Mouse (Mus musculus): ENCODE measurements around the gene Slc6a9. TPM values are rescaled to one million over a fixed set of nuclear protein-coding genes. Genes with fewer than 3 reads are reported as not detected.

Slc6a9 gene
- total and polyA plus RNA-seq, 2 experiments from 2014 or later, result 79.7 to 132 TPM

DNA sequence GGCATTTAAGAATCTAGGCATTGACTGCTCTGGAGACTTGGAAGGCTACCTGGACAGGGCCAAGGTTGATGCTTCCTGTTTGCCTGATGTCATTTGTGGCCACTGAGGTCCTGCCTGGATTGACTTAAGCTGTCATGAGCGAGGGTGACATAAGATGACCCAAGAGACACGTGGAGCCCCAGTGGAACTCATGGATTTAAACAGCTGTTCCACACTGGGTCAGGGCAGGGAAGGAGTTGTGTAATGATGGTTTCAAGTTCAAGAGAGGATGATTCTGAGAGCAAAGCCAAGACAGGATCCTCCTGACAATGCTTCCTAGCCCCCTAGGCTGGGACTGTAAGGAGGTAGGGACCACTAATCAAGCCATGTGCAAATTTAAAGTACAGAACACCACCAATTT, 2.8 kb upstream of the Slc6a9 start:
- Histone ChIP-seq H3K4me1 (ENCODE audit: insufficient read depth, low read length) (no peaks in the 10 kb centered on the region), H3K27me3 (ENCODE audit: insufficient read depth, low read length) (no peaks in the 10 kb centered on the region), H3K4me3 (ENCODE audit: low read length) (no peak overlapping the region), H3K9ac (replicated peaks; ENCODE audit: low read length) (no peak overlapping the region), H3K36me3 (ENCODE audit: insufficient read depth, low read length) (no peaks in the 10 kb centered on the region), H3K9me3 (ENCODE audit: low read length) (no peaks in the 10 kb centered on the region), H3K4me2 (ENCODE audit: low read depth, low read length) (no peak overlapping the region), H3K27ac (no peak overlapping the region)
- 75% methylated on average over 2 of the region's 2 CpGs for WGBS
- no peak for TF ChIP-seq CTCF (IDR thresholded peaks at IDR 0.05; ENCODE audit: low read depth)
- no peak for DNase-seq (ENCODE audit: low spot score)
- no peak for ATAC-seq

DNA sequence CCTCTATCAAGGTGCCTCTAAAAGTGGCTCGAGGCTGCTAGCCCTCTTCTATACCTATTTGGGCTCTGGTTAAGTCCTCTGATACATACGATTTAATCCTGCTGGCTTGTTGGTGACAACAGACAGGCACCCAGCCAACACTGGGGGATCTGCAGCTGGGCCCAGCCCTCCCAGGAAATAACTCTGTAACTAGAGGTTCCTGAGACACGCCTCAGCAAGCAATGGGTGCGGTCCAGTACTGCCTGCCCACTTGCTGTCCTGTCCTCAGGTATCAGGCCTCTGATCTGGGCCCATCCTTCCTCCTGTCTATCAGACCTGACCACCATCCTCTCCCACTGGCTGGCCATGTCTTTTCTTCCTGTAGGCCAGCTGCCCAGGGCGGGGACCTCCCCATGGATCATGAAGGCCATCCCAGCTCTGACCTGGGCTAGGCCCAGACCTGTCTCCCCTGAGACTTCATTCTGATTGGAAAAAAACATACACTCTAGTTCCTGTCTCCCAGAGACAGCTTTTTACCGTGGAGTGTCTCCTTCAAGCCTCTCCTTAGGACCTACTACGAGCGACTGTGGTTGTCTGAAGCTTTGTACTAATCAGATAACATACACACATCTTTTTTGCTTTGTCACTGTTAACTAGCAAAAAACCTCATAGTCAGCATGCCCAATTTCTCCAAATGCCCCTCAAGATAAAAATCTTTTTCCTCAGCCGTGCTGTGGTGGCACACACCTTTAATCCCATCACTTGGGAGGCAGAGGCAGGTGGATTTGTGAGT, 2.2 kb upstream of the Slc6a9 start:
- ATAC-seq (no peak), DNase-seq (ENCODE audit: low spot score) (no peak)
- H3K27me3 ChIP-seq (ENCODE audit: insufficient read depth, low read length), result no peaks in the 10 kb centered on the region
- no peaks in the 10 kb centered on the region for H3K36me3 ChIP-seq (ENCODE audit: insufficient read depth, low read length)
- H3K4me2 ChIP-seq (ENCODE audit: low read depth, low read length), result no peak overlapping the region
- H3K4me1 ChIP-seq (ENCODE audit: insufficient read depth, low read length), result peaks cover 4% of the 10 kb centered on the region; the same call in 1 of the 2 replicates
- no peak overlapping the region for H3K4me3 ChIP-seq (ENCODE audit: low read length)
- H3K9ac ChIP-seq (replicated peaks; ENCODE audit: low read length), result no peak overlapping the region
- WGBS, result 80% methylated on average over 9 of the region's 9 CpGs
- H3K9me3 ChIP-seq (ENCODE audit: low read length), result no peaks in the 10 kb centered on the region
- TF ChIP-seq CTCF (IDR thresholded peaks at IDR 0.05; ENCODE audit: low read depth), result no peak
- no peak overlapping the region for H3K27ac ChIP-seq

DNA sequence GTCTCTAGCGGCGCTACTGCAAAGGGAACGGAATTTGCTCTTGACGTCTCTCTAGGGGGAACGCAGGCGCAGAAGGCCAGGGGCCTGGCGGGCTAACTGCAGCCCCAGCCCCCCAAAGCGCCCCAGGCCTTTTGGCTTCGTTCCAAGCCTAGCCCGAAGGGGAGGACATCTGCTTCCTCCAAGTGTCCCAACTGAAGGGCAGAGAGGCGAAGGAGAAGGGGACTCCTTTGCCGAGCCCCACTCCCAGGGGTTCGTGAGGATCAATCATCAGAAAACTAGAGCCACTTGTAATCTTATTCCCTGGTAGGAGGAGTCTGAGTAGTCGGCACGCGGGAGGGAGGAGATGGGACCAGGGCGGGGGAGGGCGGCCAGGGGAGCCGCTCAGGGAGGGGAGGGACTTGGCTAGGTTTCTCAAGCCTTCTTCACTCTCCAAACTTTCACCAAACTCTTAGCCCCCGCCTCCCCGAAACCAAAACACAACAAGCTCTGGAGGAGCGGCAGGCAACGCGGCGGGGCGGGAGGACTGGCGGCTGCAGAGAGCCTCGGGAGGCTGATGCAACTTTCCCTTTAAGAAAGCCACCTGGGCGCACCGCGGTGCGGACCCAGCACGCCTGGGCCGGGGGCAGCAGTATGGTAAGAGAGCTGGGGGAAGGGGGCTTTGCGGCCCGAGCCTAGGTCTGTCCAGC, 682 bp downstream of the Slc6a9 start:
- peak; percentile 68 for ATAC-seq
- Histone ChIP-seq H3K9me3 (ENCODE audit: low read length) (no peaks in the 10 kb centered on the region), H3K27me3 (ENCODE audit: insufficient read depth, low read length) (no peaks in the 10 kb centered on the region), H3K4me3 (ENCODE audit: low read length) (peak overlapping the region; percentile 74), H3K9ac (replicated peaks; ENCODE audit: low read length) (peak overlapping the region; percentile 94), H3K36me3 (ENCODE audit: insufficient read depth, low read length) (no peaks in the 10 kb centered on the region), H3K4me1 (ENCODE audit: insufficient read depth, low read length) (peaks cover 6% of the 10 kb centered on the region; the same call in 1 of the 2 replicates), H3K27ac (peak overlapping the region; percentile 94), H3K4me2 (ENCODE audit: low read depth, low read length) (peak overlapping the region; percentile 85)
- DNase-seq (ENCODE audit: low spot score), result peak; percentile 81
- under 1% methylated on average over 35 of the region's 36 CpGs for WGBS
- peak; percentile 38; the same call in 1 of the 2 replicates for TF ChIP-seq CTCF (IDR thresholded peaks at IDR 0.05; ENCODE audit: low read depth)

DNA sequence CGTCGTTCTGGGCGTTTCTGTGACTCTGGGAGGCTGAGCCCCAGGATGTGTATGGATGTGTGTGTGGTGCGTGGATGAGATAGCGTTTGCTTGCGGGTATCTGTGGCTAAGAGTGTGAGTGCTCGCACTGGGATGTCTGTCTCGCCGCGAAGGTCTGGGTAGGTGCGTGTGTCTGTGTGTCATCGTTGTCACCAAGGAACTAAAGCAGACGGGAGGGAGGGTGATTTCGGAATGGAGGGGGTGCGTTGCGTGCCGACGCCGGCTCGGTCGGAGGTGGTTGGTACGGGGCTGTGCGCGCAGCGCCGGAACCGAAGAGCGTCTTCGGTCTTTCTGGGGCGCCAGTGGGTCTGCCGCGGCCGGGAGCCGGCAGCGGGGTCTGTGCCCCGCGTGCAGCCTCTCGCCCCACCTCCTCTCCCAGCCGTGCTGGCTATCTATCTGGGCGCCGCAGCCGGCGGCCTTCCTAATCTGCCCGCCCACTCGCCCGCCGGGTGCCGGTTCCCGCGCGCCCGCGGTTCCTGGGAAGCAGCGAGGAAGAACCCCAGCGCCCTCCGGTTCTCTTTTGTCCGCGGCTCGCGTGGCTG, 1.3 kb downstream of the Slc6a9 start:
- peak overlapping the region; percentile 94 for H3K27ac ChIP-seq
- H3K4me3 ChIP-seq (ENCODE audit: low read length), result peak overlapping the region; percentile 74
- no peaks in the 10 kb centered on the region for H3K27me3 ChIP-seq (ENCODE audit: insufficient read depth, low read length)
- ATAC-seq (peak; percentile 47), DNase-seq (ENCODE audit: low spot score) (peak; percentile 62)
- no peaks in the 10 kb centered on the region for H3K9me3 ChIP-seq (ENCODE audit: low read length)
- H3K9ac ChIP-seq (replicated peaks; ENCODE audit: low read length), result peak overlapping the region; percentile 94
- no peaks in the 10 kb centered on the region for H3K36me3 ChIP-seq (ENCODE audit: insufficient read depth, low read length)
- TF ChIP-seq CTCF (IDR thresholded peaks at IDR 0.05; ENCODE audit: low read depth), result no peak
- WGBS, result under 1% methylated on average over 60 of the region's 60 CpGs
- H3K4me2 ChIP-seq (ENCODE audit: low read depth, low read length), result peak overlapping the region; percentile 85
- H3K4me1 ChIP-seq (ENCODE audit: insufficient read depth, low read length), result peaks cover 6% of the 10 kb centered on the region; the same call in 1 of the 2 replicates

DNA sequence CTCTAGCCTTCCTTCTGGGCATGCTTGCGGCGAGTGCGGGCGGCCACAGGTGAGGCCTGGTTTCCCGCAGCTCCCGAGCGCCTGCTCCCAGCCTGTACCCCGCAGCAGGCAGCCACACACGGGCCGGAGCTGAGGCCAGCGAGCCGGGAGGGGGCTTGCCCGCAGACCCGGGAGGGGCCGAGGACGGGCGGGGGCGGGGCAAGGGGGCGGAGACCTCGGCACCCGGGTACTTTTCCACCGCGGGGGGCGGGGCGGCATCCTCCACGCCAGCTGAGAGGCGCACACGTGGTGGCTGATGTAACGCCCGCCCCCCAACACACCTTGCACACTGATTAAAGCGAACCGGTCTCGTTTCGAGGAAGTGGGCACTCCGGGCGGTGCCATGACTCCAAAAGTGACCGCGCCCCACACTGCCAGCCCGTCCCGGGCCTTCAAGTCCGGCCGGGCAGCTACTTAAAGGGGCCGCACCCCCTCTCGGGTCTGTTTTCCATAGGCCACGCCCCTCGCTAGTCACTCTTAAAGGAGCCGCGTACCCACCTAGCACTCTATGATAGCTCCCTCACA, 2.0 kb downstream of the Slc6a9 start:
- H3K9ac ChIP-seq (replicated peaks; ENCODE audit: low read length), result peak overlapping the region; percentile 94
- DNase-seq (ENCODE audit: low spot score), result peak; percentile 93
- peak overlapping the region; percentile 94 for H3K27ac ChIP-seq
- H3K27me3 ChIP-seq (ENCODE audit: insufficient read depth, low read length), result no peaks in the 10 kb centered on the region
- H3K4me1 ChIP-seq (ENCODE audit: insufficient read depth, low read length), result peaks cover 6% of the 10 kb centered on the region; the same call in 1 of the 2 replicates
- no peaks in the 10 kb centered on the region for H3K36me3 ChIP-seq (ENCODE audit: insufficient read depth, low read length)
- H3K4me3 ChIP-seq (ENCODE audit: low read length), result peak overlapping the region; percentile 74
- peak; percentile 89 for ATAC-seq
- no peaks in the 10 kb centered on the region for H3K9me3 ChIP-seq (ENCODE audit: low read length)
- no peak for TF ChIP-seq CTCF (IDR thresholded peaks at IDR 0.05; ENCODE audit: low read depth)
- WGBS, result 0% methylated on average over 39 of the region's 48 CpGs
- peak overlapping the region; percentile 85 for H3K4me2 ChIP-seq (ENCODE audit: low read depth, low read length)

DNA sequence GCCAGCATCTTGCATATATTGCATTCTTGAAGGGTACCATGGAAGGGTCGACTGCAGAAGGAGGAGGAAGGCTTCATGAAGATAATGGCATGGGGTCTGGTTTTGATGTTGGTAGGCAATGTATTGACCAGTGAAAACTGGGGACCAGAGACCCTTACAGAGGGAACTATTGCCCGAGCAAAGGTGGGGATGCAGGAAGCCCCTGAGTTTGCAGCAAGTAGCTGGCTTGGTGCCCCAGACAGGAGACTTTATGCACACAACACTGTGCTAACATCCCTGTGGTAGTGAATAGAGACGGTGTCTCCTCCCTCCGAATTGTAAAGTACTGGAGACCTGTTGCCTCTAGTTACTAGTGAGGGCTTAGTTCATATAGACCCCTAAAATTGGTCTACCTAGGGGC, 3.0 kb downstream of the Slc6a9 start:
- H3K9me3 ChIP-seq (ENCODE audit: low read length), result no peaks in the 10 kb centered on the region
- no peak overlapping the region for H3K9ac ChIP-seq (replicated peaks; ENCODE audit: low read length)
- TF ChIP-seq CTCF (IDR thresholded peaks at IDR 0.05; ENCODE audit: low read depth), result no peak
- H3K27ac ChIP-seq, result no peak overlapping the region
- no peak overlapping the region for H3K4me3 ChIP-seq (ENCODE audit: low read length)
- H3K4me2 ChIP-seq (ENCODE audit: low read depth, low read length), result peak overlapping the region; percentile 85
- H3K36me3 ChIP-seq (ENCODE audit: insufficient read depth, low read length), result no peaks in the 10 kb centered on the region
- ATAC-seq (no peak), DNase-seq (ENCODE audit: low spot score) (no peak)
- H3K27me3 ChIP-seq (ENCODE audit: insufficient read depth, low read length), result no peaks in the 10 kb centered on the region
- WGBS, result 62% methylated on average over 4 of the region's 4 CpGs
- H3K4me1 ChIP-seq (ENCODE audit: insufficient read depth, low read length), result peaks cover 6% of the 10 kb centered on the region; the same call in 1 of the 2 replicates

Measured in hindbrain, postnatal 0 days (tissue).